Mouse (Mus musculus) liver, postnatal 0 days (tissue): ENCODE measurements around the gene Hoxc8. TPM values are rescaled to one million over a fixed set of nuclear protein-coding genes. Genes with fewer than 3 reads are reported as not detected.

ENCODE experiments used
- ATAC-seq: fragments of 200-750 bp; cut with Nextera tagmentation; 2 replicates; pipeline ENCODE4 v1.8.0; 2017; ENCODE audit warnings: mild to moderate bottlenecking, moderate library complexity
- DNase-seq: peaks from one replicate; pipeline ENCODE4 v3.0.0-alpha.2; 2016
- H3K27ac ChIP-seq: fragments of 300-500 bp; sonication (generic); 2 replicates; pipeline ENCODE4 v1.5.1; 2014; ENCODE audit warnings: antibody characterized with exemption, moderate library complexity, mild to moderate bottlenecking, low read depth
- H3K27me3 ChIP-seq: fragments of 300-500 bp; sonication (generic); 2 replicates; pipeline ENCODE4 v1.6.1; 2014; ENCODE audit warnings: low read length, control low read depth, mixed read lengths; ENCODE audit not compliant: insufficient read depth
- H3K36me3 ChIP-seq: fragments of 300-500 bp; sonication (generic); replicated peaks from 2 replicates; pipeline ENCODE4 v1.6.1; 2014; ENCODE audit warnings: mild to moderate bottlenecking, control low read depth, low read length, moderate library complexity, mixed read lengths; ENCODE audit not compliant: insufficient read depth
- H3K4me1 ChIP-seq: fragments of 300-500 bp; sonication (generic); 2 replicates; pipeline ENCODE4 v1.6.1; 2014; ENCODE audit warnings: antibody characterized with exemption, mild to moderate bottlenecking, control low read depth; ENCODE audit not compliant: insufficient read depth
- H3K4me2 ChIP-seq: fragments of 300-500 bp; sonication (generic); 2 replicates; pipeline ENCODE4 v1.6.1; 2014; ENCODE audit warnings: low read depth, mild to moderate bottlenecking, low read length, moderate library complexity, mixed read lengths
- H3K4me3 ChIP-seq: fragments of 300-500 bp; sonication (generic); 2 replicates; pipeline ENCODE4 v1.5.1; 2014; ENCODE audit warnings: low read depth, low read length
- H3K9ac ChIP-seq: fragments of 300-500 bp; sonication (generic); replicated peaks from 2 replicates; pipeline ENCODE4 v1.6.1; 2014; ENCODE audit warnings: mild to moderate bottlenecking, moderate library complexity
- H3K9me3 ChIP-seq: fragments of 300-500 bp; sonication (generic); 2 replicates; pipeline ENCODE4 v1.6.1; 2016; ENCODE audit warnings: mild to moderate bottlenecking, control low read depth, low read length, mixed read lengths
- CTCF ChIP-seq: sonication (generic); IDR thresholded peaks from 2 replicates; pipeline ENCODE4 v1.5.1; 2016; ENCODE audit warnings: antibody characterized with exemption, low read depth
- EP300 ChIP-seq: IDR thresholded peaks from 2 replicates; pipeline ENCODE4 v1.6.1; 2016; ENCODE audit warnings: antibody characterized with exemption, low read depth, mild to moderate bottlenecking
- WGBS: fragments of 180-500 bp; shearing (Covaris S2); extraction: QIAGEN DNeasy Blood & Tissue Kit; methylation state at CpG from one replicate; pipeline ENCODE4 v1.1.7; 2014; ENCODE audit not compliant: insufficient replicate concordance; 5-methylcytosine and 5-hydroxymethylcytosine counted together
- polyA plus RNA-seq: library from polyadenylated mRNA; unstranded; fragments of >200 nt; fragmentation: Nextera tagmentation; extraction: Ambion mirVana; gene quantifications from 2 replicates; pipeline ENCODE4 v1.2.1, GENCODE M21; 2015

Gene Hoxc8
- polyA plus RNA-seq, 1 experiment from 2014 or later, result not detected

GRCm38 (mm10) chr15:103015009-103015399, 24.6 kb downstream of the Hoxc8 start:
- no peak overlapping the region for H3K9ac ChIP-seq
- H3K4me3 ChIP-seq, result peak overlapping the region; percentile 8; the same call in 1 of the 2 replicates
- DNase-seq (no peak), ATAC-seq (no peak)
- no peak for TF ChIP-seq CTCF
- no peak for TF ChIP-seq EP300
- H3K27me3 ChIP-seq, result peaks cover 98% of the 10 kb centered on the region
- no peaks in the 10 kb centered on the region for H3K9me3 ChIP-seq
- H3K36me3 ChIP-seq, result no peaks in the 10 kb centered on the region
- 2% methylated on average over 24 of the region's 28 CpGs for WGBS
- H3K4me2 ChIP-seq, result no peak overlapping the region
- H3K27ac ChIP-seq, result no peak overlapping the region
- H3K4me1 ChIP-seq, result no peaks in the 10 kb centered on the region

- no peak overlapping the region for H3K4me2 ChIP-seq
- H3K9me3 ChIP-seq, result no peaks in the 10 kb centered on the region
- DNase-seq (no peak), ATAC-seq (no peak)
- 11% methylated on average over 19 of the region's 19 CpGs for WGBS
- no peak overlapping the region for H3K4me3 ChIP-seq
- TF ChIP-seq EP300, result no peak
- TF ChIP-seq CTCF, result no peak
- no peaks in the 10 kb centered on the region for H3K4me1 ChIP-seq
- no peak overlapping the region for H3K9ac ChIP-seq
- H3K36me3 ChIP-seq, result no peaks in the 10 kb centered on the region
- peaks cover 98% of the 10 kb centered on the region for H3K27me3 ChIP-seq
- no peak overlapping the region for H3K27ac ChIP-seq
Observed at GRCm38 (mm10) chr15:103015406-103016166, 25.2 kb downstream of the Hoxc8 start.

- H3K4me3 ChIP-seq, result no peak within 1 kb of the TSS
- no peak within 1 kb of the TSS for H3K27ac ChIP-seq
- 37% methylated on average over 9 of the region's 9 CpGs for WGBS
- H3K4me1 ChIP-seq, result no peaks in the 10 kb centered on the region
- no peak within 1 kb of the TSS for H3K4me2 ChIP-seq
- ATAC-seq (no peak), DNase-seq (no peak)
- TF ChIP-seq EP300 (no peak), CTCF (no peak)
- H3K9me3 ChIP-seq, result no peaks in the 10 kb centered on the region
- no peaks in the 10 kb centered on the region for H3K36me3 ChIP-seq
- no peak within 1 kb of the TSS for H3K9ac ChIP-seq
- peaks cover 97% of the 10 kb centered on the region for H3K27me3 ChIP-seq
Observed at GRCm38 (mm10) chr15:103018636-103019035, 28.2 kb downstream of the Hoxc8 start, which contains the start of gene Hoxc4. Hoxc4 (plus strand) TSS chr15:103018934.

GRCm38 (mm10) chr15:103020899-103021418, 30.6 kb downstream of the Hoxc8 start:
- Histone ChIP-seq H3K27ac (no peak overlapping the region), H3K27me3 (peaks cover 94% of the 10 kb centered on the region), H3K4me3 (no peak overlapping the region), H3K9ac (no peak overlapping the region), H3K36me3 (no peaks in the 10 kb centered on the region), H3K9me3 (no peaks in the 10 kb centered on the region), H3K4me2 (no peak overlapping the region), H3K4me1 (no peaks in the 10 kb centered on the region)
- ATAC-seq (no peak), DNase-seq (no peak)
- TF ChIP-seq CTCF (no peak), EP300 (no peak)
- WGBS, result 5% methylated on average over 8 of the region's 8 CpGs

- no peaks in the 10 kb centered on the region for H3K4me1 ChIP-seq
- DNase-seq, result no peak
- no peak for TF ChIP-seq EP300
- no peak for TF ChIP-seq CTCF
- no peak overlapping the region for H3K4me3 ChIP-seq
- no peak overlapping the region for H3K27ac ChIP-seq
- no peak overlapping the region for H3K4me2 ChIP-seq
- no peak for ATAC-seq
- H3K9me3 ChIP-seq, result no peaks in the 10 kb centered on the region
- peaks cover 94% of the 10 kb centered on the region for H3K27me3 ChIP-seq
- no peak overlapping the region for H3K9ac ChIP-seq
- H3K36me3 ChIP-seq, result no peaks in the 10 kb centered on the region
- 13% methylated on average over 8 of the region's 8 CpGs for WGBS
Observed at GRCm38 (mm10) chr15:103021544-103021943, 31.1 kb downstream of the Hoxc8 start.

- Histone ChIP-seq H3K9ac (no peak overlapping the region), H3K4me3 (no peak overlapping the region), H3K4me2 (no peak overlapping the region), H3K27me3 (peaks cover 94% of the 10 kb centered on the region), H3K9me3 (no peaks in the 10 kb centered on the region), H3K36me3 (no peaks in the 10 kb centered on the region), H3K4me1 (no peaks in the 10 kb centered on the region), H3K27ac (no peak overlapping the region)
- no peak for ATAC-seq
- no peak for DNase-seq
- 6% methylated on average over 2 of the region's 2 CpGs for WGBS
- no peak for TF ChIP-seq EP300
- TF ChIP-seq CTCF, result no peak
Observed at GRCm38 (mm10) chr15:103024131-103024530, 33.7 kb downstream of the Hoxc8 start.
